Mouse (Mus musculus): ENCODE measurements around the gene Ccl25. TPM values are rescaled to one million over a fixed set of nuclear protein-coding genes. Genes with fewer than 3 reads are reported as not detected.

Gene Ccl25
- polyA plus RNA-seq (2012; rRNA removed), result 278 and 368 TPM in 2 replicates

GRCm38 (mm10) chr8:4324983-4325750 is at the start of gene Ccl25, which contains the start of gene Elavl1:
Gene Ccl25, plus strand, starts transcription at chr8:4325210.
Gene Elavl1, minus strand, starts transcription at chr8:4325413.
- under 1% methylated on average over 78 of the region's 78 CpGs for WGBS

GRCm38 (mm10) chr8:4275275-4276110 is 49.5 kb upstream of the Ccl25 start, which contains the start of gene Timm44:
Gene Timm44, minus strand, starts transcription at chr8:4275913.
- WGBS, result under 1% methylated on average over 39 of the region's 39 CpGs
- DNase-seq (ENCODE audit: low read depth, low spot score), result peak; percentile 92

More at GRCm38 (mm10) chr8:4324983-4325750, at the start of gene Ccl25, which contains the start of gene Elavl1:
- DNase-seq (ENCODE audit: low read depth, low spot score), result peak; percentile 73

- no peak for DNase-seq (ENCODE audit: low read depth, low spot score)
- 16% methylated on average over 9 of the region's 9 CpGs for WGBS
Measured at GRCm38 (mm10) chr8:4276111-4276465, 48.9 kb upstream of the Ccl25 start.

GRCm38 (mm10) chr8:4292738-4293137 is 32.3 kb upstream of the Ccl25 start:
- DNase-seq (ENCODE audit: low read depth, low spot score), result no peak
- 85% methylated on average over 5 of the region's 5 CpGs for WGBS

GRCm38 (mm10) chr8:4297822-4298221 is 27.2 kb upstream of the Ccl25 start:
- 85% methylated on average over 4 of the region's 4 CpGs for WGBS
- no peak for DNase-seq (ENCODE audit: low read depth, low spot score)

GRCm38 (mm10) chr8:4304124-4304547 is 20.9 kb upstream of the Ccl25 start:
- no peak for DNase-seq (ENCODE audit: low read depth, low spot score)
- WGBS, result 59% methylated on average over 3 of the region's 3 CpGs

- 65% methylated on average over 2 of the region's 2 CpGs for WGBS
- DNase-seq (ENCODE audit: low read depth, low spot score), result no peak
Measured at GRCm38 (mm10) chr8:4305838-4306237, 19.2 kb upstream of the Ccl25 start.

- DNase-seq (ENCODE audit: low read depth, low spot score), result no peak
Measured at GRCm38 (mm10) chr8:4312104-4312503, 12.9 kb upstream of the Ccl25 start.

GRCm38 (mm10) chr8:4313254-4314124 is 11.5 kb upstream of the Ccl25 start:
- 26% methylated on average over 3 of the region's 3 CpGs for WGBS

GRCm38 (mm10) chr8:4314852-4315251 is 10.2 kb upstream of the Ccl25 start:
- WGBS, result 60% methylated on average over 3 of the region's 3 CpGs
- no peak for DNase-seq (ENCODE audit: low read depth, low spot score)

More at GRCm38 (mm10) chr8:4313254-4314124, 11.5 kb upstream of the Ccl25 start:
- DNase-seq (ENCODE audit: low read depth, low spot score), result no peak

- no peak for DNase-seq (ENCODE audit: low read depth, low spot score)
- 84% methylated on average over 5 of the region's 5 CpGs for WGBS
Measured at GRCm38 (mm10) chr8:4318124-4318523, 6.9 kb upstream of the Ccl25 start.

- WGBS, result 22% methylated on average over 2 of the region's 2 CpGs
- DNase-seq (ENCODE audit: low read depth, low spot score), result no peak
Measured at GRCm38 (mm10) chr8:4318796-4319572, 6.0 kb upstream of the Ccl25 start.

GRCm38 (mm10) chr8:4319573-4319872 is 5.5 kb upstream of the Ccl25 start:
- WGBS, result 51% methylated on average over 11 of the region's 11 CpGs
- peak; percentile 56 for DNase-seq (ENCODE audit: low read depth, low spot score)

GRCm38 (mm10) chr8:4320404-4320803 is 4.6 kb upstream of the Ccl25 start:
- DNase-seq (ENCODE audit: low read depth, low spot score), result no peak
- WGBS, result 85% methylated on average over 1 of the region's 1 CpGs

GRCm38 (mm10) chr8:4321031-4321430 is 4.0 kb upstream of the Ccl25 start:
- no peak for DNase-seq (ENCODE audit: low read depth, low spot score)
- 59% methylated on average over 2 of the region's 2 CpGs for WGBS

- 26% methylated on average over 2 of the region's 2 CpGs for WGBS
Measured at GRCm38 (mm10) chr8:4322470-4322869, 2.5 kb upstream of the Ccl25 start.

GRCm38 (mm10) chr8:4323917-4324316 is 1.1 kb upstream of the Ccl25 start:
- DNase-seq (ENCODE audit: low read depth, low spot score), result no peak
- WGBS, result 0% methylated on average over 6 of the region's 6 CpGs

More at GRCm38 (mm10) chr8:4322470-4322869, 2.5 kb upstream of the Ccl25 start:
- peak; percentile 51 for DNase-seq (ENCODE audit: low read depth, low spot score)

- WGBS, result 1% methylated on average over 42 of the region's 42 CpGs
- no peak for DNase-seq (ENCODE audit: low read depth, low spot score)
Measured at GRCm38 (mm10) chr8:4324525-4324924, 485 bp upstream of the Ccl25 start.

GRCm38 (mm10) chr8:4325751-4326036 is 684 bp downstream of the Ccl25 start:
- 24% methylated on average over 7 of the region's 7 CpGs for WGBS

More at GRCm38 (mm10) chr8:4325751-4326036, 684 bp downstream of the Ccl25 start:
- DNase-seq (ENCODE audit: low read depth, low spot score), result no peak

Data from large intestine, adult 2 months (tissue).